Mouse (Mus musculus) R1 (cell line): ENCODE data around the gene Ppp2r5e.

Experiments
- DNase-seq: peaks from one replicate; pipeline ENCODE4 v3.0.0-alpha.2; 2018; ENCODE audit warnings: low read depth, low spot score

Ppp2r5e gene

GRCm38 (mm10) chr12:75579076-75579475 lies 17.0 kb downstream of the Ppp2r5e start:
- DNase-seq = no peak

- no peak for DNase-seq
These were observed 18.8 kb downstream of the Ppp2r5e start for GRCm38 (mm10) chr12:75577255-75577654.

GRCm38 (mm10) chr12:75572271-75572670 lies 23.8 kb downstream of the Ppp2r5e start:
- peak; percentile 61 for DNase-seq

DNA sequence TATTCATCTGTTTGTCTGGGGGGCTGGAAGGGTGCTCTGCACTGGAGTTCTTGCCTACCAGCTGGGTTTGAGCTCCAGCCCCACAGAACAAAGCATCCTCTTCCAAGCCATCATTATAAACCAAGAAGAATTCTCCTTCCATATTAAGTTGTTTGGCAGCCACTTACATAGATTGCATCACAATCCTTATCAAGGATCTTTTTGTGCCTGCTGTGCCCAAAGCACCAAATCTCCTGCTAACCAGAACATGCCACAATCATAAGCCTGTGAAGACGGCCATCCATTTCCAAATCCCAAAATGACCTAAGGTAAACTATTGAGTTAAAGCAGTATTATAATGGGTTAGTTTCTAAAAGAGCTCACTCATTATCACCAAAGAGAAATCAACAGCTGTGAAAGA lies 25.9 kb downstream of the Ppp2r5e start:
- no peak for DNase-seq

- no peak for DNase-seq
These were observed 28.3 kb downstream of the Ppp2r5e start for GRCm38 (mm10) chr12:75567745-75568144.

DNA sequence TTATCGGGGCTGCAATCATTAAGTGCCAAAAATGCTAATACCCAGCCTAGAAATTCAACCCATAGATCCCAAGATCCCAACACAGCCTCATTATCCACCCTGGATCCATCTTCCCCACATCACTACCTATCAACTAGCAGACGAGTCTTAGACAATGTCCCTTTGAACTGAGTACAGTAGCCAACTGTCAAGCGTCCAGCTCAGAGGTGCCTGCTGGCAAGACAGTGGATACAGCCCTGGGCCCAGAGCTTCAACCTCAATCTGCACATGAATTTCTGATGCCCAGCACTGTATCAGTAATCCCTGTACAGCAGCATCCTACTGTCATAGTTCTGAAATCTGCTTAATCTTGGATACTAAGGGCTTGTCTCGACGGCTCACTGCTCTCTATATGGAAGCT lies 30.3 kb downstream of the Ppp2r5e start:
- DNase-seq = no peak

- no peak for DNase-seq
These were observed 31.5 kb downstream of the Ppp2r5e start for GRCm38 (mm10) chr12:75564498-75564897.

- DNase-seq = peak; percentile 61
These were observed 32.9 kb downstream of the Ppp2r5e start for GRCm38 (mm10) chr12:75562996-75563618.

DNA sequence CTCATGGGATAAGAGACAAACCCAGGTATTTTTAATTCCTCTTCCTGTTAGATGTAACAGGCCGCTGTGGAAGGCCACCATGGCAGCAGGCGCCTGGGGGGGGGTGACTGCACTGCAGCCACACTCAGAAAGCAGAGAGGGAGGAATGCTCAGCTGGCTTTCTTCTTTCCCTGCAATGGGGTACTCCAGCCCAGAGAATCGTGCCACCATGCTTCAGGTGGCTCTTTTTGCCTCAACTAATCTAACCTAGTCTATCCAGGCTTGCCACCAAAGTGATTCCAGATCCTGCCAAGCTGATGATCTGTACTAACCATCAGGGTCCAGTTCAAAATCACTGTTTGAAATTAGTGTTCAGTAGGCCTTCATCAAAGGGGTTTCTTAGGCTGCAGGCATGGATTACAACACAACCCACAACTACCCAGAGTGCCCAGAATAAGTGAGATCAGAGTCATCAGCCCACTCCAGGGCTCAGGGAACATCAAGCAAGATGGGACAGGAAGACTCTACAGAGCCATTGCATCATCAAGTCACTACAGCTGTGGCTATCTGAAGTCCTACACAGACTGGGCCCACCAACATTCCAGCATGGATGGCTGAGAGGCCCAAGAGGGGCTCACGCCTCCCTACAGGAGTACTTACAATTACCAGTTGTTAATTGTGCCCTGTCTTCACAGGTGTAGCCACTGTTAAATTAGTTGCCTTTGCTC lies 35.2 kb downstream of the Ppp2r5e start:
- DNase-seq = no peak

- DNase-seq = no peak
These were observed 36.8 kb downstream of the Ppp2r5e start for GRCm38 (mm10) chr12:75559196-75559595.

GRCm38 (mm10) chr12:75557813-75558212 lies 38.2 kb downstream of the Ppp2r5e start:
- DNase-seq = no peak

DNA sequence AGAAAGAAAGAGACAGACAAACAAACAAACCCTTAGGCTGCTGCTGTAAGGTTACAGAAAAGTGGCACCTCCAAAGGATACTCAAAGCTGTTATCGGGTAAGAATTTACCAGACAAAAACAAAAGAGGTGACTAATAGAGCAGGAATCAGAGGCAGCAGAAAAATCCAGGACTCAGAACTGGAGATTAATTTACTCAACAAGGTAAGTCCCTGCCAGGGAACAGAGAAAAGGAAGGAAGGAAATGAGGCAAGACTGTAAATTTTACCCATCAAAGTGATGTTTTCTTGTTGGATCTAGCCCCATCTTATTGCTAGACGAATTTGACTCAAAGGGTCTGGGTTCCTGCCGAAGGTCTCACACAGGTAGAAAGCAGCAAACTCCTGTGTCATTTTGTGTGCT lies 41.0 kb downstream of the Ppp2r5e start:
- DNase-seq = no peak

- DNase-seq = no peak
These were observed 43.7 kb downstream of the Ppp2r5e start for GRCm38 (mm10) chr12:75552296-75552695.

DNA sequence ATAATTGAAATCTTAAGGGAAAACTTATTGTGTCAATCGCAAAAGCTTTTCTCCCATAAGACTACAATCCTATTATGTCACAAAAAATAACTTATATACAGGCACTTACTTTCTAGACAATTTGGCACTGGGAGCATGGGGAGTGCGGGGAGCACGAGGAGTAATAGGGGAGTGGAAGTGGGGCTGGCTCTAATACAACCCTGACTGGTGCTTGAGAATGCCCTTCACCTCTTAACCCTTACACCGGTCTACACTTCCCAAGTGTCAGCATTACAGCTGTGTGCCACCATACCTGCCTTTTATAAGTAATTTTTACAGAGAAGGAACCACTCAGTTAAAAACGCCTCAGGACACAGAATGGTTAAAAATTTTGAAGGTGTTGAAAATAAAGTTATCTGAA lies 44.4 kb downstream of the Ppp2r5e start:
- no peak for DNase-seq

DNA sequence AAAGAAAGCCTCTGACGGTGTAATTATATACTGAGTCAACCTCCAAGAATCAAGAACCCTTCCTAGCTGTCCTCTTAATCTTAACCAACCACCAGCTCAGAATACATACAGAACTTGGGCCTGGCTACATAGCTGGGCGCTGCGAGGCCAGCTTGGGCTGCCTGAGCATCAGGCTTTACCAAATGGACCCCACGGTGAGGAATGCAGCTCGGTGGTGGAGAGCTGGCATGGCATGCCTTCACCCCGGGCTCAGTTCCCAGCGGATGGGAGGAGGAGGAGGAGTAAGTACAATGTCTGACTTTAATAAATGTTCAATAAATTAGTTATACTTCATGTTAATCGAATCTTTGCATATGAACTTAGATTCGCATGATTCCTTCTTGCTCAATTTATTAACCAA lies 47.0 kb downstream of the Ppp2r5e start:
- DNase-seq = no peak

GRCm38 (mm10) chr12:75547174-75547573 lies 48.9 kb downstream of the Ppp2r5e start:
- no peak for DNase-seq

DNA sequence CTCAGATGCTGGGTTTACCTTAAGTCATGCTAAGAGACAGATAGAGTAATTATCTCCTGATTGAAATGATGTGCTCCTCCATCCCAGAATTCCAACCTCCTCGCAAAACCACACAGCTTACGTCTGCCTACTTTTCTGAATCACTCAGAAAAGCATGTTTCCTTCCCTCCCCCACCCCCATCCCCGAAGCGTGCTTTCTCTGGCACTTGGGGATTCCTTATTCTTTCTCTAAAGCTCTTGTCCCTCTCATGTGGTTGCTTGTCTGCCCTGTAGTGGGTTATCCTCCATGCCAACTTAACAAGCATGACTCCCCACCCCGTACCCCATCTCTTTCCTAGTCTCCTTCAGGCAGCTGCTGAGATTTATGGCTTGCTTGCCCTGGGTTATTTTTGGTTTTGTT lies 49.8 kb downstream of the Ppp2r5e start:
- no peak for DNase-seq

GRCm38 (mm10) chr12:75545431-75545925 lies 50.6 kb downstream of the Ppp2r5e start:
- no peak for DNase-seq

- DNase-seq = no peak
These were observed 51.4 kb downstream of the Ppp2r5e start for GRCm38 (mm10) chr12:75544666-75545065.

- no peak for DNase-seq
These were observed 51.8 kb downstream of the Ppp2r5e start for GRCm38 (mm10) chr12:75544259-75544658.

GRCm38 (mm10) chr12:75543346-75543745 lies 52.7 kb downstream of the Ppp2r5e start:
- no peak for DNase-seq

DNA sequence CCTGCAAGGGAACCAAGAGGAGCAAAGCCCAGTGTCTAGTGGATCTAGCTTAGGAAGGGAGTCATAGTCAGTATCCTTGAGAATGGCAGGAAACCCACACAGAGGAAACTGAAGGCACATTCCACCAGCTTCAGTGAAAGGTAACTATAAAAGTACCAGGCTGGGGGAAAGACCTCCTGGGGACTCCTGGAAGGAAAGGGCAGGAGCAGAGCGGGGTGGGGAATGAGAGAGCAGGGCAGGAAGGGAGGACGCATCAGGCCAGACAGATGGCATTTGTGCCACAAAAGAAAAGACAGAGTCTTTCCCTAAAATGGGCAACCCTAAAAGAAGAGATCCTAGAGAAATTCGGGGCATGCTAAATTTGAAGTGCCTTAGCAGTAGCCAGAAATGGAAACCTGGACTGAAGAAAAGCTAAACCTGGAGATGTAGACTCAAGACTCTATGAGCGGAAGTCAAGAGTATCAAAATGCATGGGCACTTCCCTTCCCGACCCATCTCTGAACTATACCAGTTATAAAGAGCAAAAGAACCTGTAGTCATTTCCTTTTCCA lies 55.3 kb downstream of the Ppp2r5e start:
- no peak for DNase-seq

DNA sequence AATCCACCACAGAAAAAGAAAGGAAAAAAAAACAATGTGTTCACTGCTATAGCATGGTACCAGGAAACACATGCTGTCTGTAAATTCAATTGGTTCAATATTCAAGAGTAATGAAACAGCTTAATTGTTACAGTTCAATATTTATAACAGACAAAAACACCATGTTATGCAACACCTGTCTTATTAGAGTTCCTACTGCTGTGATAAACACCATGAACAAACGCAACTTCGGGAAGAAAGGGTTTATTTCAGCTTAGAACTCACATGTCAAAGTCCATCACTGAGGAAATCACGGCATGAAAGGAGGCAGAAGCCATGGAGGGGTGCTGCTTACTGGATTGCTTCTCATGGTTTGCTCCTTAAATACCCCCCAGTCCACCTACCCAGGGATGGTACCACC lies 56.8 kb downstream of the Ppp2r5e start:
- no peak for DNase-seq
